Mouse (Mus musculus) liver, postnatal 0 days (tissue): ENCODE data around the gene Sp9.

Source experiments
- CTCF ChIP-seq: sonication (generic); IDR thresholded peaks from 2 replicates; pipeline ENCODE4 v1.5.1; 2016; ENCODE audit warnings: antibody characterized with exemption, low read depth
- EP300 ChIP-seq: IDR thresholded peaks from 2 replicates; pipeline ENCODE4 v1.6.1; 2016; ENCODE audit warnings: antibody characterized with exemption, low read depth, mild to moderate bottlenecking

GRCm38 (mm10) chr2:73302722-73303121 lies 31.0 kb downstream of the Sp9 start:
- TF ChIP-seq CTCF: no peak
- no peak for TF ChIP-seq EP300
